25 mouse cellular contexts compared by ENCODE assay signal in genomic region chr9:88528736-88529135, GRCm38 (mm10). TPM values are rescaled to one million over a fixed set of nuclear protein-coding genes. Genes with fewer than 3 reads are reported as not detected.
DNase-seq lines count a peak whose midpoint lies in the region; ATAC-seq and TF ChIP-seq lines count a peak whose summit lies in the region.
"Had no signal": no experiment of that assay in that cellular context is flagged by ENCODE, and none has a peak within 500 bp of the region (broad histone marks: within the 10 kb centered on the region; RNA-seq: fewer than 3 reads in every experiment).

No protein-coding gene starts in this region.

- TF ChIP-seq POLR2A in MEL (IDR thresholded peaks at IDR 0.05; ENCODE audit: control insufficient read depth in 1 of 2, insufficient read depth in 1 of 2, low read depth in 1 of 2, low read length in 2 of 2, poor library complexity in 1 of 2), result no peak

- no peak overlapping the region for H3K27ac ChIP-seq in liver, embryonic 11.5 days (ENCODE audit: low read depth, low read length)
- 0 out of 2 replicates have a peak overlapping the region, but pooled peaks have one; percentile 13 for H3K27ac ChIP-seq in MEL (ENCODE audit: control insufficient read depth, low read depth, low read length)
- H3K27ac ChIP-seq in liver, embryonic 14.5 days, result no peak overlapping the region
- no peak overlapping the region for H3K27ac ChIP-seq in layer of hippocampus, adult 2 months
- H3K27ac ChIP-seq: embryonic facial prominence, embryonic 10.5 days; embryonic facial prominence, embryonic 12.5 days; forebrain, embryonic 13.5 days; forebrain, embryonic 15.5 days had no signal

- DNase-seq in liver, embryonic 11.5 days (ENCODE audit: low spot score), result no peak
- no peak for DNase-seq in liver
- DNase-seq in G1E (ENCODE audit: low spot score), result no peak
- peak; percentile 49 for DNase-seq in MEL (ENCODE audit: low read depth, low spot score)
- no peak for DNase-seq in liver, embryonic 14.5 days (ENCODE audit: low read depth in 3 of 3, low spot score in 3 of 3)
- no peak for DNase-seq in spleen, postnatal 14 days (ENCODE audit: low spot score in 2 of 2)
- no peak for DNase-seq in testis, postnatal 10 days (ENCODE audit: low spot score)
- no peak for DNase-seq in layer of hippocampus, adult 2 months (ENCODE audit: low spot score in 2 of 2)
- DNase-seq: adrenal gland, postnatal 10 days; adrenal gland, postnatal 25 days; cerebellum, adult 11 months; cerebellum, adult 18-20 months; cerebellum, adult 8-10 months; cerebellum, adult 9-11 months; cerebellum, postnatal 14 days; cerebellum, postnatal 36 days; forebrain, postnatal 0 days had no signal

- no peak for TF ChIP-seq RAD21 in MEL (IDR thresholded peaks at IDR 0.05; ENCODE audit: low read depth, low read length)

- H3K4me2 ChIP-seq in liver, embryonic 11.5 days, result no peak overlapping the region
- no peak overlapping the region for H3K4me2 ChIP-seq in liver, embryonic 14.5 days (ENCODE audit: low read depth)
- H3K4me2 ChIP-seq: embryonic facial prominence, embryonic 12.5 days; forebrain, embryonic 13.5 days; forebrain, embryonic 15.5 days had no signal

- no peak overlapping the region for H3K4me3 ChIP-seq in liver, embryonic 11.5 days (ENCODE audit: low read depth, low read length)
- H3K4me3 ChIP-seq in G1E (ENCODE audit: low read depth, low read length) (no peak overlapping the region), MEL (ENCODE audit: control insufficient read depth in 1 of 2, insufficient read depth in 1 of 2, low read depth in 2 of 2, low read length in 2 of 2) (no peak overlapping the region)
- H3K4me3 ChIP-seq in liver, embryonic 14.5 days (ENCODE audit: insufficient read depth in 1 of 2, low read depth in 2 of 2, low read length in 2 of 2), result no peak overlapping the region
- H3K4me3 ChIP-seq in layer of hippocampus, adult 2 months, result no peak overlapping the region
- H3K4me3 ChIP-seq: embryonic facial prominence, embryonic 10.5 days; embryonic facial prominence, embryonic 12.5 days; forebrain, embryonic 13.5 days; forebrain, embryonic 15.5 days had no signal

- 66% methylated on average over 5 of the region's 5 CpGs for WGBS in liver, embryonic 11.5 days
- WGBS in liver, embryonic 14.5 days (ENCODE audit: insufficient replicate concordance), result 53% methylated on average over 5 of the region's 5 CpGs

- no peak overlapping the region for H3K9ac ChIP-seq in liver, embryonic 11.5 days (ENCODE audit: low read depth, low read length)
- peak overlapping the region; percentile 28; the same call in 1 of the 2 replicates for H3K9ac ChIP-seq in MEL (ENCODE audit: control insufficient read depth, low read depth, low read length, poor library complexity, severe bottlenecking)
- no peak overlapping the region for H3K9ac ChIP-seq in liver, embryonic 14.5 days (replicated peaks)
- H3K9ac ChIP-seq: embryonic facial prominence, embryonic 12.5 days; forebrain, embryonic 13.5 days; forebrain, embryonic 15.5 days; forebrain, postnatal 0 days had no signal

- no peaks in the 10 kb centered on the region for H3K27me3 ChIP-seq in liver, embryonic 11.5 days (replicated peaks; ENCODE audit: control insufficient read depth, insufficient read depth, low read length)
- H3K27me3 ChIP-seq in G1E (ENCODE audit: insufficient read depth, low read length) (peaks cover 4% of the 10 kb centered on the region; the same call in 1 of the 2 replicates), MEL (ENCODE audit: control insufficient read depth in 1 of 2, insufficient read depth in 2 of 2, low read length in 2 of 2) (no peaks in the 10 kb centered on the region)
- no peaks in the 10 kb centered on the region for H3K27me3 ChIP-seq in liver, embryonic 14.5 days (ENCODE audit: control insufficient read depth, insufficient read depth, low read length)
- H3K27me3 ChIP-seq: embryonic facial prominence, embryonic 12.5 days; forebrain, embryonic 13.5 days; forebrain, embryonic 15.5 days had no signal

- H3K36me3 ChIP-seq in liver, embryonic 11.5 days (ENCODE audit: control insufficient read depth, insufficient read depth, low read length), result no peaks in the 10 kb centered on the region
- H3K36me3 ChIP-seq in G1E (replicated peaks) (no peaks in the 10 kb centered on the region), MEL (ENCODE audit: control insufficient read depth in 1 of 2, insufficient read depth in 2 of 2, low read length in 2 of 2) (peaks cover 0 to 28% of the 10 kb centered on the region in 2 experiments; a peak in 2 of 4 replicates)
- no peaks in the 10 kb centered on the region for H3K36me3 ChIP-seq in liver, embryonic 14.5 days (replicated peaks; ENCODE audit: control insufficient read depth, insufficient read depth, low read depth)
- H3K36me3 ChIP-seq: embryonic facial prominence, embryonic 10.5 days; embryonic facial prominence, embryonic 12.5 days; forebrain, embryonic 15.5 days had no signal

- 0 out of 2 replicates have a peak, but pooled peaks cover 1% of the 10 kb centered on the region for H3K79me2 ChIP-seq in MEL (ENCODE audit: control insufficient read depth, insufficient read depth, low read length, poor library complexity)

- no peak for TF ChIP-seq CTCF in G1E (IDR thresholded peaks at IDR 0.05; ENCODE audit: low read depth, low read length)
- no peak for TF ChIP-seq CTCF in MEL (IDR thresholded peaks at IDR 0.05 in 2 of 3, conservative IDR thresholded peaks at IDR 0.05 in 1 of 3; ENCODE audit: control insufficient read depth in 1 of 3, insufficient read depth in 1 of 3, low read depth in 2 of 3, low read length in 3 of 3, poor library complexity in 1 of 3, severe bottlenecking in 1 of 3)
- TF ChIP-seq CTCF in liver, embryonic 14.5 days (IDR thresholded peaks at IDR 0.05; ENCODE audit: low read depth), result no peak
- TF ChIP-seq CTCF in layer of hippocampus, adult 2 months (conservative IDR thresholded peaks at IDR 0.05), result no peak

- H3K9me3 ChIP-seq in liver, embryonic 11.5 days (ENCODE audit: control insufficient read depth, low read length), result no peaks in the 10 kb centered on the region
- no peaks in the 10 kb centered on the region for H3K9me3 ChIP-seq in G1E (replicated peaks)
- H3K9me3 ChIP-seq in MEL (replicated peaks; ENCODE audit: insufficient read depth, low read length), result no peaks in the 10 kb centered on the region
- no peaks in the 10 kb centered on the region for H3K9me3 ChIP-seq in liver, embryonic 14.5 days (ENCODE audit: control insufficient read depth, low read length)
- H3K9me3 ChIP-seq: embryonic facial prominence, embryonic 10.5 days; embryonic facial prominence, embryonic 12.5 days; forebrain, embryonic 13.5 days; forebrain, embryonic 15.5 days had no signal

- TF ChIP-seq EP300 in MEL (IDR thresholded peaks at IDR 0.05; ENCODE audit: low read depth in 1 of 2, low read length in 2 of 2), result peak in 1 of 2 experiments; percentile 51; a peak in 2 of 4 replicates
- no peak for TF ChIP-seq EP300 in liver, embryonic 14.5 days (IDR thresholded peaks at IDR 0.05; ENCODE audit: low read depth)

- no peaks in the 10 kb centered on the region for H3K4me1 ChIP-seq in liver, embryonic 11.5 days (replicated peaks; ENCODE audit: control insufficient read depth, insufficient read depth, low read length)
- H3K4me1 ChIP-seq in G1E (ENCODE audit: insufficient read depth, low read depth, low read length) (peaks cover 47% of the 10 kb centered on the region), MEL (ENCODE audit: control insufficient read depth in 1 of 2, insufficient read depth in 2 of 2, low read length in 2 of 2) (peaks cover 7 to 9% of the 10 kb centered on the region in 2 experiments)
- H3K4me1 ChIP-seq in liver, embryonic 14.5 days (replicated peaks; ENCODE audit: control insufficient read depth in 2 of 2, insufficient read depth in 2 of 2, low read length in 1 of 2), result peaks cover 0 to 3% of the 10 kb centered on the region in 2 experiments; a peak in 3 of 4 replicates
- H3K4me1 ChIP-seq: embryonic facial prominence, embryonic 10.5 days; embryonic facial prominence, embryonic 12.5 days; forebrain, embryonic 13.5 days; forebrain, embryonic 15.5 days had no signal

- peak; percentile 41 for ATAC-seq in liver, embryonic 11.5 days (replicated peaks; ENCODE audit: low FRiP score)
- ATAC-seq in G1E (ENCODE audit: extremely low read depth, insufficient number of reproducible peaks, low FRiP score, poor library complexity, severe bottlenecking), result 0 out of 2 replicates have a peak, but pooled peaks have one; percentile 47
- ATAC-seq in liver, embryonic 14.5 days (ENCODE audit: insufficient read depth), result 0 out of 2 replicates have a peak, but pooled peaks have one; percentile 32
- ATAC-seq: forebrain, embryonic 13.5 days; forebrain, embryonic 15.5 days; forebrain, postnatal 0 days had no signal

RNA-seq across cellular contexts. Expression of gene Zfp949, which starts 19.1 kb away (rescaled TPM):
- polyA plus RNA-seq in liver, embryonic 11.5 days (2014; fragmentation: Nextera tagmentation; extraction: Ambion mirVana), result 5.2 and 6.0 TPM in 2 replicates
- total RNA-seq in G1E (2014; fragmentation: Nextera tagmentation) (14.9 and 30.9 TPM in 2 replicates), G1E (2017) (13.6 and 14.0 TPM in 2 replicates), MEL (2012; rRNA removed) (3.3 and 4.6 TPM in 2 replicates)
- polyA plus RNA-seq in G1E (2012) (0.45 and 0.93 TPM in 2 replicates), MEL (2012; ENCODE audit: insufficient read depth in 1 of 2, insufficient read length in 2 of 2, low read depth in 1 of 2, low replicate concordance in 2 of 2, missing spikeins in 1 of 2) (1 to 10 TPM in 1 of 2 experiments, not detected in 1; 4.5 TPM)
- 2.3 and 3.8 TPM in 2 replicates for polyA plus RNA-seq in liver, embryonic 14.5 days (2012; rRNA removed)
- polyA plus RNA-seq in liver, embryonic 14.5 days (2014; fragmentation: Nextera tagmentation; extraction: Ambion mirVana), result 5.8 and 6.0 TPM in 2 replicates
- total RNA-seq in layer of hippocampus, adult 2 months (2021), result 10 to 100 TPM; 21.8 to 25.0 TPM

RNA-seq across cellular contexts. Expression of gene Syncrip, which starts 46.4 kb away (rescaled TPM):
- polyA plus RNA-seq in liver, embryonic 11.5 days (2014; fragmentation: Nextera tagmentation; extraction: Ambion mirVana), result 116 and 124 TPM in 2 replicates
- total RNA-seq in G1E (2014; fragmentation: Nextera tagmentation), result 251 and 283 TPM in 2 replicates
- 152 and 197 TPM in 2 replicates for total RNA-seq in G1E (2017)
- polyA plus RNA-seq in G1E (2012), result 148 and 152 TPM in 2 replicates
- 153 and 156 TPM in 2 replicates for total RNA-seq in MEL (2012; rRNA removed)
- 100 to 1,000 TPM; 125 to 162 TPM for polyA plus RNA-seq in MEL (2012; ENCODE audit: insufficient read depth in 1 of 2, insufficient read length in 2 of 2, low read depth in 1 of 2, low replicate concordance in 2 of 2, missing spikeins in 1 of 2)
- polyA plus RNA-seq in liver, embryonic 14.5 days (2012; rRNA removed), result 10.7 and 24.3 TPM in 2 replicates
- polyA plus RNA-seq in liver, embryonic 14.5 days (2014; fragmentation: Nextera tagmentation; extraction: Ambion mirVana), result 47.0 and 53.4 TPM in 2 replicates
- total RNA-seq in layer of hippocampus, adult 2 months (2021), result 10 to 100 TPM; 62.7 to 64.7 TPM

RNA-seq across cellular contexts. Expression of gene Trim43a, which starts 52.0 kb away (rescaled TPM):
- not detected in 2 replicates for polyA plus RNA-seq in liver, embryonic 11.5 days (2014; fragmentation: Nextera tagmentation; extraction: Ambion mirVana)
- 5.3 TPM in 1 of 2 replicates, not detected in the other for total RNA-seq in G1E (2014; fragmentation: Nextera tagmentation)
- 0.12 and 0.22 TPM in 2 replicates for total RNA-seq in G1E (2017)
- polyA plus RNA-seq in G1E (2012), result not detected in 2 replicates
- not detected in 2 replicates for total RNA-seq in MEL (2012; rRNA removed)
- polyA plus RNA-seq in MEL (2012; ENCODE audit: insufficient read depth in 1 of 2, insufficient read length in 2 of 2, low read depth in 1 of 2, low replicate concordance in 2 of 2, missing spikeins in 1 of 2), result not detected
- polyA plus RNA-seq in liver, embryonic 14.5 days (2012; rRNA removed), result 0.02 and 0.08 TPM in 2 replicates
- not detected in 2 replicates for polyA plus RNA-seq in liver, embryonic 14.5 days (2014; fragmentation: Nextera tagmentation; extraction: Ambion mirVana)
- total RNA-seq in layer of hippocampus, adult 2 months (2021), result 1 to 10 TPM; 1.3 to 1.6 TPM
- total RNA-seq: common myeloid progenitor, adult 5-6 weeks; forebrain, postnatal 0 days had no signal
- polyA plus RNA-seq: adrenal gland, adult 2 months; embryonic facial prominence, embryonic 14.5 days; forebrain, embryonic 11.5 days had no signal
